ENCODE assay signal across 18 mouse cellular contexts in the genomic region with DNA sequence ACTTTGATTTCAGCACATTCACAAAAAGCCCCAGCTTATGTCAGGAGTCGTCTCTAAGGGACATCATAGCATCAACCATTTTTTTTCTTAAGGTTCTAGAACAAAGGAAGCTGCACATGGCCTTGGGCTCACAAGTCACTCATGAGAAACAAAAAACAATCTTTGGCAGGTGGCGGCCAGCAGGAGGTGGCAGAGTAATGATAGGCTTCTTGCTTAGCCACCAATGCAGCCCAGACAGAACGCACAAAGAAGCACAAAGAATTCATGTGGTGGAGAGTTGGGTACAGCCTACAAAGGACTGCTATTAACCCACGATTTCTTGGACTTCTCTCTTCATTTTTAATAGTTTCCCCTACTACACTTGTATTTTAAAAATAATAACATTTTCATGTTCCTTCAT. TPM values are rescaled to one million over a fixed set of nuclear protein-coding genes. Genes with fewer than 3 reads are reported as not detected.
DNase-seq lines count a peak whose midpoint lies in the region; ATAC-seq and TF ChIP-seq lines count a peak whose summit lies in the region.
"Had no signal": no experiment of that assay in that cellular context is flagged by ENCODE, and none has a peak within 500 bp of the region (broad histone marks: within the 10 kb centered on the region; RNA-seq: fewer than 3 reads in every experiment).

No protein-coding gene starts in this region.

- no peaks in the 10 kb centered on the region for H3K27me3 ChIP-seq in heart, embryonic 10.5 days (ENCODE audit: insufficient read depth, poor library complexity, severe bottlenecking)
- H3K27me3 ChIP-seq in midbrain, postnatal 0 days (ENCODE audit: insufficient read depth, low read length): no peaks in the 10 kb centered on the region
- no peaks in the 10 kb centered on the region for H3K27me3 ChIP-seq in midbrain, embryonic 13.5 days
- H3K27me3 ChIP-seq in cerebellum, adult 2 months (ENCODE audit: control insufficient read depth, insufficient read depth, low read length): no peaks in the 10 kb centered on the region
- H3K27me3 ChIP-seq in forebrain, embryonic 15.5 days: no peaks in the 10 kb centered on the region
- H3K27me3 ChIP-seq: limb, embryonic 12.5 days had no signal

- no peaks in the 10 kb centered on the region for H3K4me1 ChIP-seq in heart, embryonic 10.5 days
- H3K4me1 ChIP-seq in midbrain, postnatal 0 days (ENCODE audit: insufficient read depth, low read length): no peaks in the 10 kb centered on the region
- no peaks in the 10 kb centered on the region for H3K4me1 ChIP-seq in midbrain, embryonic 13.5 days (replicated peaks)
- H3K4me1 ChIP-seq in cerebellum, adult 2 months (ENCODE audit: control insufficient read depth, insufficient read depth, low read length): no peaks in the 10 kb centered on the region
- no peaks in the 10 kb centered on the region for H3K4me1 ChIP-seq in forebrain, embryonic 15.5 days
- H3K4me1 ChIP-seq: limb, embryonic 12.5 days had no signal

- peak; percentile 15 for TF ChIP-seq CTCF in midbrain, postnatal 0 days (IDR thresholded peaks at IDR 0.05)
- no peak for TF ChIP-seq CTCF in cerebellum, adult 2 months (IDR thresholded peaks at IDR 0.05; ENCODE audit: borderline replicate concordance, insufficient read depth, low read depth, low read length)

- no peaks in the 10 kb centered on the region for H3K9me3 ChIP-seq in heart, embryonic 10.5 days
- no peaks in the 10 kb centered on the region for H3K9me3 ChIP-seq in midbrain, postnatal 0 days (ENCODE audit: low read length)
- no peaks in the 10 kb centered on the region for H3K9me3 ChIP-seq in midbrain, embryonic 13.5 days
- H3K9me3 ChIP-seq in forebrain, embryonic 15.5 days: no peaks in the 10 kb centered on the region
- H3K9me3 ChIP-seq: G1E; limb, embryonic 12.5 days had no signal

- peak; percentile 68 for DNase-seq in heart, adult 11 months
- DNase-seq in heart, embryonic 10.5 days (ENCODE audit: low spot score): no peak
- DNase-seq in midbrain, postnatal 0 days (ENCODE audit: low spot score): peak; percentile 59
- DNase-seq in cerebellum, adult 2 months: peak; percentile 36 to 49
- no peak for DNase-seq in thymus, postnatal 36 days
- DNase-seq in ovary, adult 18-20 months (ENCODE audit: low spot score): no peak
- DNase-seq: adrenal gland, adult 2 months; embryo, embryonic 11 days; heart, adult 18-20 months; kidney, adult 8-10 months; lung, postnatal 4 days had no signal

- H3K9ac ChIP-seq in midbrain, postnatal 0 days (replicated peaks; ENCODE audit: low read length, poor library complexity, severe bottlenecking): no peak overlapping the region
- no peak overlapping the region for H3K9ac ChIP-seq in midbrain, embryonic 13.5 days (replicated peaks)
- no peak overlapping the region for H3K9ac ChIP-seq in forebrain, embryonic 15.5 days (replicated peaks)
- H3K9ac ChIP-seq: limb, embryonic 12.5 days had no signal

- no peak overlapping the region for H3K4me2 ChIP-seq in midbrain, postnatal 0 days (ENCODE audit: low read depth, low read length, poor library complexity, severe bottlenecking)
- H3K4me2 ChIP-seq in midbrain, embryonic 13.5 days (replicated peaks): no peak overlapping the region
- no peak overlapping the region for H3K4me2 ChIP-seq in forebrain, embryonic 15.5 days (replicated peaks)
- H3K4me2 ChIP-seq: limb, embryonic 12.5 days; midbrain, embryonic 11.5 days had no signal

- no peak overlapping the region for H3K27ac ChIP-seq in heart, embryonic 10.5 days
- no peak overlapping the region for H3K27ac ChIP-seq in midbrain, postnatal 0 days (ENCODE audit: low read depth, low read length)
- H3K27ac ChIP-seq in midbrain, embryonic 13.5 days: no peak overlapping the region
- H3K27ac ChIP-seq in cerebellum, adult 2 months (ENCODE audit: insufficient read depth, low read length): no peak overlapping the region
- H3K27ac ChIP-seq in forebrain, embryonic 15.5 days (replicated peaks): no peak overlapping the region
- H3K27ac ChIP-seq: limb, embryonic 12.5 days had no signal

- WGBS in heart, embryonic 10.5 days: 86% methylated on average over 4 of the region's 4 CpGs
- 60% methylated on average over 4 of the region's 4 CpGs for WGBS in midbrain, postnatal 0 days
- WGBS in midbrain, embryonic 13.5 days: 68% methylated on average over 4 of the region's 4 CpGs
- 45% methylated on average over 4 of the region's 4 CpGs for WGBS in cerebellum, adult 2 months
- 47% methylated on average over 4 of the region's 4 CpGs for WGBS in forebrain, embryonic 15.5 days

- H3K4me3 ChIP-seq in heart, embryonic 10.5 days: no peak overlapping the region
- no peak overlapping the region for H3K4me3 ChIP-seq in midbrain, postnatal 0 days (ENCODE audit: low read depth, low read length)
- no peak overlapping the region for H3K4me3 ChIP-seq in midbrain, embryonic 13.5 days (replicated peaks)
- no peak overlapping the region for H3K4me3 ChIP-seq in cerebellum, adult 2 months (replicated peaks; ENCODE audit: insufficient read depth, low read depth, low read length)
- H3K4me3 ChIP-seq in forebrain, embryonic 15.5 days: no peak overlapping the region
- H3K4me3 ChIP-seq: limb, embryonic 12.5 days; myocyte had no signal

- peaks cover 33% of the 10 kb centered on the region for H3K36me3 ChIP-seq in heart, embryonic 10.5 days
- no peaks in the 10 kb centered on the region for H3K36me3 ChIP-seq in midbrain, postnatal 0 days (ENCODE audit: insufficient read depth, low read length)
- H3K36me3 ChIP-seq in midbrain, embryonic 13.5 days: peaks cover 32% of the 10 kb centered on the region
- H3K36me3 ChIP-seq in forebrain, embryonic 15.5 days: 0 out of 2 replicates have a peak, but pooled peaks cover 4% of the 10 kb centered on the region

- ATAC-seq in midbrain, postnatal 0 days (ENCODE audit: low FRiP score): no peak
- ATAC-seq in midbrain, embryonic 13.5 days: no peak
- ATAC-seq in forebrain, embryonic 15.5 days (replicated peaks): peak; percentile 55
- ATAC-seq: hindbrain, embryonic 16.5 days had no signal

- TF ChIP-seq POLR2A in cerebellum, adult 2 months (IDR thresholded peaks at IDR 0.05; ENCODE audit: borderline replicate concordance, insufficient read depth, low read length): no peak

RNA-seq across cellular contexts. Expression of a gene that starts 32.9 kb away (rescaled TPM):
- 14.2 and 17.7 TPM in 2 replicates for polyA plus RNA-seq in heart, embryonic 10.5 days (2016; fragmentation: Nextera tagmentation; extraction: Ambion mirVana)
- 12.2 and 14.9 TPM in 2 replicates for total RNA-seq in midbrain, postnatal 0 days (2014; rRNA removed)
- polyA plus RNA-seq in midbrain, postnatal 0 days (2015; fragmentation: Nextera tagmentation; extraction: Ambion mirVana): 5.7 TPM in 2 replicates
- polyA plus RNA-seq in midbrain, embryonic 13.5 days (2015; fragmentation: Nextera tagmentation; extraction: Ambion mirVana): 11.4 and 14.2 TPM in 2 replicates
- 18.3 and 20.4 TPM in 2 replicates for polyA plus RNA-seq in cerebellum, adult 2 months (2012; rRNA removed)
- polyA plus RNA-seq in forebrain, embryonic 15.5 days (2015; fragmentation: Nextera tagmentation; extraction: Ambion mirVana): 11.6 and 12.5 TPM in 2 replicates

Comparison
In these comparisons a context has a peak if more than half of its experiments do, and no peak if none do; other contexts are left out.
1. DNase-seq: peak in heart, adult 11 months (single experiment), midbrain, postnatal 0 days (single experiment) and cerebellum, adult 2 months (2 of 2); none in heart, embryonic 10.5 days (single experiment), thymus, postnatal 36 days (0 of 2) and ovary, adult 18-20 months (single experiment).